Mouse (Mus musculus) heart, postnatal 4 days (tissue): ENCODE measurements around the gene Klf16. TPM values are rescaled to one million over a fixed set of nuclear protein-coding genes. Genes with fewer than 3 reads are reported as not detected.
A peak's percentile ranks its signal among the peaks of the same experiment; 100 is the strongest.

ENCODE experiments used
- DNase-seq: peaks from one replicate; pipeline ENCODE4 v3.0.0; 2021
- microRNA-seq, 2 experiments: library from miRNA; unstranded; fragments of <30 nt; microRNA quantifications; one replicate each; pipeline ENCODE4 v1.2.0; 2021 to 2022
- total RNA-seq, 2 experiments: library from RNA; stranded (reverse); gene quantifications; 2 replicates each; pipeline ENCODE4 v1.2.3; 2021

Gene Klf16
- total RNA-seq, 2 experiments from 2014 or later = 9.6 to 10.4 TPM

- peak; percentile 82 for DNase-seq
These were observed 38.3 kb downstream of the Klf16 start, which contains the start of gene Atp8b3 for GRCm38 (mm10) chr10:80538710-80539394. TSS of gene Atp8b3 (minus strand) at chr10:80539124.

GRCm38 (mm10) chr10:80538180-80538579 is 38.9 kb downstream of the Klf16 start:
- no peak for DNase-seq

GRCm38 (mm10) chr10:80535711-80536110 is 41.4 kb downstream of the Klf16 start:
- DNase-seq = no peak

DNA sequence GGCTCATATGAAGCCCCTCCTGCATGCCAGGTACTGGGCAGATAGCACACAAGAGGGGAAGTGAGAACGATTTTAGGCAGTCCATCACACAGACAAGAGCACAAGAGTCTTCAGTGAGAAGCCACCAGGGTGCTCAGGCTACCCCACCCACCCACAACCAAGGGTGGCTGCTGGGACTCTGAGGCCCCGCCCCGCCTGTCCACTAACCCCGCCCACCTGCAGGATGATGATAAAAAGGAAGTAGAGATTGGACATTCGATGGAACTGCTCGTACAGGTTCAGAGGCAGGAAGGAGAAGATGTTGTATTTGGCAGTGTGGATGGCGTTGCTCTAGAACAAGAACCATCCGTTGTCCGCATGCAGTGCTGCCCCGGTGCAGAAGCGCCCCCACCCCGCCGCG is 42.0 kb downstream of the Klf16 start:
- no peak for DNase-seq

DNA sequence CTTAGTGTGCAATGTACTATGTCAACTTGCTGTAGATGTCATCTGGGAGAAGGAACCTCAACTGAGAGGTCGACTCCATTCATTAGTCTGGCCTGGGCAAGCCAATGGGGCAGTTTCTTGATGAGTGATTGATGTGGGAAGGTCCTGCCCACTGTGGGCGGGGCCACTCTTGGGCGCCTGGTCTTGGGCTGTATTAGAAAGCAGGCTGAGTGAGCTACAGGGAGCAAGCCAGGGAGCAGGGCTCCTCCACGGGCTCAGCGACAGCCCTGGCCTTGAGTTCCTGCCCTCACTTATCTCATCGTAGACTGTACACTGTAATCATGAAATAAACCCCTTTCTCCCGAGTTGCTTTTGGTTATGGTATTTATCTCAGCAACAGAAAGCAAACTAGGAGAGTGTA is 43.4 kb downstream of the Klf16 start:
- peak; percentile 38 for DNase-seq

DNA sequence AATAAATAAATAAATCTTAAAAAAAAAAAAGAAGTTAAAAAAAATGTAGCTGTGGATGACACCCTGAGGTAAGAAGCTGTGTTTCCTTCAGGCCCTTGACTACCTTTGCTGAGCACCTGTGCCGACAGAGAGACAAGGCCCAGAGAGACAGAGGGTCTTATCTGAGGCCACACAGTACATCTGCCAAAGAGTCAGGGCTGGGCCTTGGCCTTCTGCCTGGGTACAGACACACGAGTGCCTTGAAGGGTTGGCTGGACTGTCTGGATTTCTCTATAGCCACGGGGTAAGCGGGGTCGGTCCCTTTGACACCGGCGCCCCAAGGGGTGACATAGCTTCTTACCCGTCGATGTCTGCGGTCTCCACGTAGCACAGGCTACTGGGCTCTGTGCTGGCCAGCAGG is 44.3 kb downstream of the Klf16 start:
- no peak for DNase-seq

GRCm38 (mm10) chr10:80526172-80526571 is 50.9 kb downstream of the Klf16 start:
- no peak for DNase-seq

DNA sequence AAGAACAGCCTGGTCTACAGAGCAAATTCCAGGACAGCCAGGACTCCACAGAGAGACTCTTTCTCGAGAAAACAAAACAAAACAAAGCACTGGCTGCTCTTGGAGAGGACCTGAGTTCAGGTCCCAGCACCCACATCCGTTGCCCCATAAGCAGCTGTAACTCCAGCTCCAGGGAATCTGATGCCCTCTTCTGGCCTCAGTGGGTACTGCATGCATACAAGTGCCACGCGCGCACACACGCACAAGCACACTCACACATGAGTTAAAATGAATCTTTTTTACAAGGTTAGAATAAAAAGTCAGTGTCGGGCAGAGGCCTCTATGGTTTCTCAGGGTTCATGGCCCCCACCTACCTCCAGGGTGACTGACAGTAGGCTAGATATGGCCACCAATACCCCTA is 53.8 kb downstream of the Klf16 start:
- DNase-seq = no peak

- no peak for DNase-seq
These were observed 57.8 kb downstream of the Klf16 start for GRCm38 (mm10) chr10:80519287-80519686.

Small RNAs within 50 kb of the gene (microRNA-seq; reads per million reads assigned to microRNA genes)
- gene Mir6912 = 1.0 to 2.2 reads per million in 2 experiments

Other genes starting within 250 kb of the Klf16 start
- 1 to 10 TPM; 1.3 to 2.0 TPM for gene Pcsk4, start 247.8 kb downstream of the Klf16 start, total RNA-seq
- gene Reep6, start 247.4 kb downstream of the Klf16 start, total RNA-seq = 1 to 10 TPM; 1.6 to 1.8 TPM
- 10 to 100 TPM; 32.8 to 34.2 TPM for gene Adamtsl5, start 228.9 kb downstream of the Klf16 start, total RNA-seq
- gene Plk5, start 220.9 kb downstream of the Klf16 start, total RNA-seq = not detected
- gene Mex3d, start 189.7 kb downstream of the Klf16 start, total RNA-seq = 10 to 100 TPM; 20.2 to 22.2 TPM
- 100 to 1,000 TPM; 137 to 140 TPM for gene Mbd3, start 177.8 kb downstream of the Klf16 start, total RNA-seq
- gene Uqcr11, start 170.5 kb downstream of the Klf16 start, total RNA-seq = 1,000 to 10,000 TPM; 1,257 to 1,372 TPM
- gene Tcf3, start 143.7 kb downstream of the Klf16 start, total RNA-seq = 10 to 100 TPM; 58.6 to 60.1 TPM
- under 1 TPM in 1 of 2 experiments, not detected in 1; 0.05 TPM for gene Onecut3, start 82.5 kb downstream of the Klf16 start, total RNA-seq
- not detected for gene Atp8b3, start 38.2 kb downstream of the Klf16 start, total RNA-seq
- 10 to 100 TPM; 22.4 to 26.2 TPM for gene Rexo1, start 15.8 kb downstream of the Klf16 start, total RNA-seq
- 10 to 100 TPM; 93.6 to 95.0 TPM for gene Abhd17a, start 13.0 kb upstream of the Klf16 start, total RNA-seq
- 10 to 100 TPM; 27.0 to 30.4 TPM for gene Scamp4, start 25.6 kb upstream of the Klf16 start, total RNA-seq
- 1 to 10 TPM; 2.6 to 2.9 TPM for gene Adat3, start 25.6 kb upstream of the Klf16 start, total RNA-seq
- 1 to 10 TPM in 1 of 2 experiments, under 1 TPM in 1; 0.79 to 1.2 TPM for gene Gm49322, start 28.7 kb upstream of the Klf16 start, total RNA-seq
- gene Csnk1g2, start 45.5 kb upstream of the Klf16 start, total RNA-seq = 100 to 1,000 TPM; 142 to 162 TPM
- gene Btbd2, start 79.8 kb upstream of the Klf16 start, total RNA-seq = 10 to 100 TPM; 42.2 to 42.4 TPM
- 100 to 1,000 TPM; 105 TPM for gene Mknk2, start 100.8 kb upstream of the Klf16 start, total RNA-seq
- 10 to 100 TPM; 12.5 to 13.0 TPM for gene Mob3a, start 124.7 kb upstream of the Klf16 start, total RNA-seq
- gene Izumo4, start 124.9 kb upstream of the Klf16 start, total RNA-seq = 1 to 10 TPM; 3.2 to 4.6 TPM
- 10 to 100 TPM; 47.8 to 53.8 TPM for gene Ap3d1, start 164.9 kb upstream of the Klf16 start, total RNA-seq
- gene Dot1l, start 177.9 kb upstream of the Klf16 start, total RNA-seq = 10 to 100 TPM; 75.6 to 76.8 TPM
- gene Sf3a2, start 220.9 kb upstream of the Klf16 start, total RNA-seq = 10 to 100 TPM; 46.0 to 51.7 TPM
- 10 to 100 TPM; 36.2 to 37.1 TPM for gene Plekhj1, start 221.3 kb upstream of the Klf16 start, total RNA-seq
- 1 to 10 TPM in 1 of 2 experiments, under 1 TPM in 1; 0.61 to 1.0 TPM for gene Amh, start 227.9 kb upstream of the Klf16 start, total RNA-seq
- 1 to 10 TPM in 1 of 2 experiments, under 1 TPM in 1; 0.62 to 1.6 TPM for gene Jsrp1, start 236.2 kb upstream of the Klf16 start, total RNA-seq
- gene Oaz1, start 249.3 kb upstream of the Klf16 start, total RNA-seq = 1,000 to 10,000 TPM; 1,002 to 1,049 TPM